Mouse (Mus musculus) layer of hippocampus, postnatal 14 days (tissue): ENCODE measurements around the gene Sft2d2. TPM values are rescaled to one million over a fixed set of nuclear protein-coding genes. Genes with fewer than 3 reads are reported as not detected.
A peak's percentile ranks its signal among the peaks of the same experiment; 100 is the strongest.

Experiments
- DNase-seq, 2 experiments: peaks; one replicate each; pipeline ENCODE4 v3.0.0; 2021 to 2022; ENCODE audit warnings: low spot score in 2 of 2, mixed read lengths in 1 of 2
- total RNA-seq, 2 experiments: library from RNA; stranded (reverse); gene quantifications; 2 replicates each; pipeline ENCODE4 v1.2.3; 2021

Sft2d2 gene
- total RNA-seq, 2 experiments from 2014 or later: 8.3 to 9.7 TPM

- no peak for DNase-seq
Observed at GRCm38 (mm10) chr1:165140227-165140626, 54.0 kb downstream of the Sft2d2 start.

- DNase-seq: no peak
Observed at GRCm38 (mm10) chr1:165133858-165134257, 60.4 kb downstream of the Sft2d2 start.

GRCm38 (mm10) chr1:165133279-165133678, 61.0 kb downstream of the Sft2d2 start:
- no peak for DNase-seq

GRCm38 (mm10) chr1:165132187-165132877, 61.9 kb downstream of the Sft2d2 start:
- DNase-seq: peak; percentile 81 to 84

- DNase-seq: no peak
Observed at GRCm38 (mm10) chr1:165129573-165129972, 64.7 kb downstream of the Sft2d2 start.

Other genes with a start within 250 kb of the Sft2d2 start
- not detected for gene Tbx19, start 33.7 kb downstream of the Sft2d2 start, total RNA-seq
- 10 to 100 TPM; 60.8 to 62.5 TPM for gene Tiprl, start 42.6 kb upstream of the Sft2d2 start, total RNA-seq
- gene Gpr161, start 101.4 kb upstream of the Sft2d2 start, total RNA-seq: 10 to 100 TPM; 56.5 to 63.7 TPM